Mouse (Mus musculus): ENCODE data around the gene Urb2. TPM values are rescaled to one million over a fixed set of nuclear protein-coding genes. Genes with fewer than 3 reads are reported as not detected.
A peak's percentile ranks its signal among the peaks of the same experiment; 100 is the strongest.

The Urb2 gene
- polyA plus RNA-seq, 1 experiment, result 1.2 TPM

DNA sequence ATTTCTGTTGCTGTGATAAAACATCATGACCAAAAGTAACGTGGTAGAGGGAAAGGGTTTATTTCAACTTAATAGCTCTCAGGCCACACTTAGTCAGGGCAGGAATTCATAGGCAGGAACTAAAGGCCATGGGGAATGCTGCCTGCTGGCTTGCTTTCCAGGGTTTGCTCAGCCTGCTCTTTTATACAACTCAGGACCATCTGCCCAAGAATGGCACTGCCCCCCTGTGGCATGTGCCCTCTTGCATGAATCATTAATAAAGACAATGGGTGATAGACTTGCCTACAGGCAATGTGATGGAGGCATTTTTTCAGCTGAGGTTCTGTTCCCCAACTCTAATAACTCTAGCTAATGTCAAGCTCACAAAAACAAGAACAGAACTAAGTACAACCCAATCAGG, 20.9 kb downstream of the Urb2 start:
- Histone ChIP-seq H3K27ac (replicated peaks; ENCODE audit: low read depth, low read length) (no peak overlapping the region), H3K4me3 (ENCODE audit: insufficient read depth, low read depth, low read length) (no peak overlapping the region), H3K4me1 (ENCODE audit: control insufficient read depth, insufficient read depth, insufficient read length, low read length) (no peaks in the 10 kb centered on the region)

DNA sequence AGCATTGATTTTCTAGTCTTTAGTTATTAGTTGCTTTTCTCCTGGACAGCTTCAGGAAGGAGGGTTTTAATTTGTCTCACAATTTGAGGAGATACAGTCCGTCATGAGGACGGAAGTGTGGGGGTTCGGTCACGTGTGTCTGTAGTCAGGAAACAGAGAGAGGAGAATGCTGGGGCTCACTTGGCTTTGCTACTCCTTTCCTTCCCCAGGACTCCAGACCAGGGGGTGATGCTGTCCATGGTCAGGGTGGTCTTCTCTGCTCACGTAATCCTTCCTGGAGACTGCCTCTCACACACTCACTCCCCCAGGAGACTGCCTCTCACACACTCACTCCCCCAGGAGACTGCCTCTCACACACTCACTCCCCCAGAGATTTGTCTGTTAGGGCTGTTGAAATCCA, 23.1 kb downstream of the Urb2 start:
- no peak overlapping the region for H3K4me3 ChIP-seq (ENCODE audit: insufficient read depth, low read depth, low read length)
- no peaks in the 10 kb centered on the region for H3K4me1 ChIP-seq (ENCODE audit: control insufficient read depth, insufficient read depth, insufficient read length, low read length)
- H3K27ac ChIP-seq (replicated peaks; ENCODE audit: low read depth, low read length), result no peak overlapping the region

DNA sequence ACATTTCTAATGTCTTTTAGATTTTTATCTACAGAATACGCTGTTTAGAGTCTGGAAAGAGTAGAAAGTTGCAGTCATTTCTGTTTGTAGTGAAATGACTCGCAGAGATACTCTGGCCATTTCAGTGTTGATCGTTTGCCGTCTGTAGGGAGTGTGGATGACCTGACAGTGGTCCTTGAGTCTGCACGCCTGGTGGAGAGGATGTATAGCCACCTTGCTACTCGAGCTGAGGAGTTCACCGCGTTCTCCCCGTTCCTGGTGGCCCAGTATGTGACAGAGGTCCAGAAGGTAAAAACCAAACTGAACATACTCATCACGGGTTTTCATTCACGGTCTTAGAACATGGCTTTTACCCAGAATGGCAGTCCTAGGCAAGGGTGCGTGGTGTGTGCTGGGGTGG, 23.6 kb downstream of the Urb2 start:
- no peak overlapping the region for H3K4me3 ChIP-seq (ENCODE audit: insufficient read depth, low read depth, low read length)
- no peaks in the 10 kb centered on the region for H3K4me1 ChIP-seq (ENCODE audit: control insufficient read depth, insufficient read depth, insufficient read length, low read length)
- no peak overlapping the region for H3K27ac ChIP-seq (replicated peaks; ENCODE audit: low read depth, low read length)

DNA sequence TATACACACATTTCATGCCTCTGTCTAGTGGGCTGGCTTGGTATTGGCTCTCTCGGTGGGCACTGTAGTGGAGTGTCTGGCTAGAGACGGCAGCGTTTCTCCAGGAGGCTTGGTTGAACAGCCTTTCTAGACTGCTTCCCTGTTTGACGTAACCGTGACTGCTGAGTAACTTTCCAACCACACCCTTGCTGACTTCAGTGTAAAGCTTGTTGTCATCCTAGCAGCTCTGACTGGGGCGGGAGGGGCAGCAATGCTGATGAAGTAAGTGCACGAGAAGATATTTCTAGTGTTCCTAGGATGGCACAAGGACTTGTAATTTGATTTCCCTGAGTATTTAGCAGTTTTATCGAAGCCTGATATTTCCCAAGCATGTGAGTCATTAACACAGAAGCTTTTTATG, 24.5 kb downstream of the Urb2 start:
- H3K27ac ChIP-seq (replicated peaks; ENCODE audit: low read depth, low read length), result no peak overlapping the region
- no peaks in the 10 kb centered on the region for H3K4me1 ChIP-seq (ENCODE audit: control insufficient read depth, insufficient read depth, insufficient read length, low read length)
- no peak overlapping the region for H3K4me3 ChIP-seq (ENCODE audit: insufficient read depth, low read depth, low read length)

DNA sequence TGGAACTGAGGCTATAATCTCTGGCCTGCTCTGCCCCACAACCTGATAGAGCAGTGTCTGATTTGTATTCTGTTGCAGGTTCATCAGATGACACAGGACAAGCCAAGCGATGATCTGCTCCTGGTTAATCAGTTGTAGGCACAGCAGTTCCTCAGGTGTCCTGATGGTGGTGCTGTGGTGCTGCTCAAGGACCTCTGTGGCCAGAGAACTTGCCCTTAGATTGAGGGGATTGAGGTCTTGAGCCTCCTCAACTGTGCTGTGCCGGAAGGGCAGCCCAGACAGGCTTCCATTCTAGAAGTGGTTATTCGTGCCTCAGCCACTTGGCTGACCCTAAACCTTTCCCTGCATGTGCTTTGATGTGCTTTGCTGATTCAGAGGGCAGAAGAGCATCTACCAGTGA, 30.8 kb downstream of the Urb2 start:
- H3K27ac ChIP-seq (replicated peaks; ENCODE audit: low read depth, low read length), result no peak overlapping the region
- H3K4me3 ChIP-seq (ENCODE audit: insufficient read depth, low read depth, low read length), result no peak overlapping the region
- no peaks in the 10 kb centered on the region for H3K4me1 ChIP-seq (ENCODE audit: control insufficient read depth, insufficient read depth, insufficient read length, low read length)

DNA sequence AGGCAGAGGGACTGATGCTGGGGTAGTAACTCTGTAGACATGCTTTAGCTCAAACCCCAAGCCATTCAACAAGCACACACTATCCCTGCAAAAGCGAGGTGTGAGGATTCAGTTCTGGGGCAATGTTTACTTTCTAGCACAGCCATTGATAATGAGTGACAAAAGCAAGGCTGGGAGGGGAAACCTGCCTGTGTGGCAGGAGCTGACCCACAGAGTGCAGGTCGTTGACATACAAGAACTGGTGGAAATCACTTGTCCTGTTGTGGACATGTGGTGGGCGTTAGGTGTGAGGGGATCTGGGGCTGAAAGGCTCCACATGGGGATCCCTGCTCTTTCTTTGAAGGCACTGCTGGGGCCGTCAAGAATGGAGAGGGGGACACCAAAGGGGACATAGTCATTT, 31.3 kb downstream of the Urb2 start:
- Histone ChIP-seq H3K4me3 (ENCODE audit: insufficient read depth, low read depth, low read length) (no peak overlapping the region), H3K4me1 (ENCODE audit: control insufficient read depth, insufficient read depth, insufficient read length, low read length) (no peaks in the 10 kb centered on the region), H3K27ac (replicated peaks; ENCODE audit: low read depth, low read length) (no peak overlapping the region)

DNA sequence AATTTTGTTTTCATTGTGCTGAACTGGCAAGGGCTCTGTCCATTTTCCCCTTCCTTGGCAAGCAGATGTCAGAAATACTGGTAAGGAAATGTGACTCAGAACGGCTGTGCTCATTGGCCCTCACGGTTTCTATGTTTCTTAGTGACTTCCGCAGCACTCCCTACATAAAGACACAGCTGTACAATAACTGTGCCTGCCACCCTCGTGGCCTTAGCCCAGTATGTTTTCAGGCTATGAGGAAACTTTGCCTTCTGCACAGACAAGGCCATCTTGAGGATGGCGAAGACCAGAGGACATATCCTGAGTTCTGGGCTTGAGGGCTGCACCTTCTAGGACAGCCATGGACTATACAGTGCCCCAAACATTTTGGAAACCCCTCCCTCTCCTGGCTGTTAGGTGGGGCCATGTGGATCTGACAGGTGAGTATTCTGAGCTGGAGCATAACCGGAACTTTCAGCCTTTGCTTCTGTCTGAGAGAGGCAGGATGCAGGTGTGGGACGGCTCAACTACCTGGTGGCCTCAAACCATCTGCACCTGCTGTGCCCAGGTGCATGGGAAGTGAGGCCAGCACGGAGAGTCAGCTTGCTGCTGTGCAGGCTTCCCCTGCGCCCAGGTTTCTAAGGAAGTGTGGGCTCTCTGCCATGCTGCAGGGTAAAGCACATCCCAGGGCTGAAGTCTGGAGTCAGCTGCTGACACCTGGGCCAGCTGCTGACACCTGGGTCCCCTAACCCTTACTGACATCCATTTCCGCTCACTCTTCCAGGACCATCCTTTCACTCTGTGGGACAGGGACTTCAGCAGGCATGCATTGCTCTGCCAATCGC, 35.7 kb downstream of the Urb2 start:
- no peak overlapping the region for H3K4me3 ChIP-seq (ENCODE audit: insufficient read depth, low read depth, low read length)
- no peaks in the 10 kb centered on the region for H3K4me1 ChIP-seq (ENCODE audit: control insufficient read depth, insufficient read depth, insufficient read length, low read length)
- H3K27ac ChIP-seq (replicated peaks; ENCODE audit: low read depth, low read length), result no peak overlapping the region

DNA sequence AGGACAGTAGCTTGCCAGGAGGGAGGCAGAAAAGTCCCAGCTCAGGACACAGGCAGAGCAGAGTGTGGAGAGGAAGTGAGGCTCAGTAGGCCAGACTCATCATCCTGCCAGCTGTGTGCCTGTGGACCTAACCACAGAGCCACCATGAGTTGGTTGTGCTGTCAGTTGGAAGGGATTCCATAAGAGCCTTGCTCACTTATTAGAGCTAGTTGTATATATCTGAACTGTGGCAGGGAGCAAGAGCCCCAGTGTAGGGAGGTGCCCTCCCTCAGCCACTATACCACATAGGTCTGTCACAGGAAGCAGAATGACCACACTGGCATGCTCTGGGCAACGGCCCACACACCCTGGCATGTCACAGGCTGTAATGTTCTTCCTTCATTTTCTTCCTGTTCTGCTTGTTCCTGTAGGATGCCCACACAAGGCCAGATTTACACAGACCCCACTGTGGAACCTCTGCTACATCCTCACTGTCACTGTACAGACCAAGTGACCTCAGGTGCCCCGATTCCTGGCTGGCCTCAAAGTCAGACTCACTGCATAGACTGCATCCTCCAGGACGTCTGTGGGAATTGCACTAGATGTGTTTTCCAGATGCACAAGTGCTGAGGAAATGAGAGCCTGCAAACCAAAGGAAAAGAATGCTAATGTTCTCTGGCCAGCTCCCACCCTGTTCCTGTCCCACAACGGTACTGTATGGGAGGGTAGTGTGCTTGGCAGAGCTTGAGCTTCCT, 45.2 kb downstream of the Urb2 start:
- H3K4me3 ChIP-seq (ENCODE audit: insufficient read depth, low read depth, low read length), result no peak overlapping the region
- peak overlapping the region; percentile 67 for H3K27ac ChIP-seq (replicated peaks; ENCODE audit: low read depth, low read length)
- H3K4me1 ChIP-seq (ENCODE audit: control insufficient read depth, insufficient read depth, insufficient read length, low read length), result peaks cover 5% of the 10 kb centered on the region

DNA sequence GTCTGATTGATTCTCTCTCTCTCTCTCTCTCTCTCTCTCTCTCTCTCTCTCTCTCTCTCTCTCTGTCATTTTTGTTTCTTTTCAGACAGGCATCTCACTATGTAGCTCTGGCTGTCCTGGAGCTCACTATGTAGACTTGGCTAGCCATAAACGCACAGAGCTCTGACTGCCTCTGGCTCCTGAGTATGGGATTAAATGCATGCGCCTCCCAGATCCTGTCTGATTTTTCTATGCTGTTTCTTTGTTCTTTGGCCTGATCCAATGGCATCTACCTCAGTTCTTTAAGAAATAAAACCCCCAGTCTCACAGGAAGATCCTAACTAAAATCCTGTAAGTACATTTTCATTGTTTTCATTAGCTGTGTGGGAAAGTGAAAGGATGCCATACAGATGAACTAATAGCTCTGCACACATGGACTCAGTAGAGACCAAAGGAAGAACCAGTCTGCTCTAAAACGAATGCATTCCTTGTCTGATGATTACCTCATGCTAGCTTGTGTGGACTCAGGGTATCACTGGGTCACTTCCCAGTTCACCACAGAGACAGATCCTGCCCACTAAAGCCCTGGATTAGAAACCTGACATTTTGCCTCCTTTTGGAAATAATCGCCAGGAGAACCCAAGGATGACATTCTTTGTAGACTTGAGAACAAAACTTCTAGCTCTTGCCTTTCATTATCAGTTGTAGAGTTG, 45.9 kb downstream of the Urb2 start:
- Histone ChIP-seq H3K4me1 (ENCODE audit: control insufficient read depth, insufficient read depth, insufficient read length, low read length) (peaks cover 5% of the 10 kb centered on the region), H3K4me3 (ENCODE audit: insufficient read depth, low read depth, low read length) (no peak overlapping the region), H3K27ac (replicated peaks; ENCODE audit: low read depth, low read length) (peak overlapping the region; percentile 39)

DNA sequence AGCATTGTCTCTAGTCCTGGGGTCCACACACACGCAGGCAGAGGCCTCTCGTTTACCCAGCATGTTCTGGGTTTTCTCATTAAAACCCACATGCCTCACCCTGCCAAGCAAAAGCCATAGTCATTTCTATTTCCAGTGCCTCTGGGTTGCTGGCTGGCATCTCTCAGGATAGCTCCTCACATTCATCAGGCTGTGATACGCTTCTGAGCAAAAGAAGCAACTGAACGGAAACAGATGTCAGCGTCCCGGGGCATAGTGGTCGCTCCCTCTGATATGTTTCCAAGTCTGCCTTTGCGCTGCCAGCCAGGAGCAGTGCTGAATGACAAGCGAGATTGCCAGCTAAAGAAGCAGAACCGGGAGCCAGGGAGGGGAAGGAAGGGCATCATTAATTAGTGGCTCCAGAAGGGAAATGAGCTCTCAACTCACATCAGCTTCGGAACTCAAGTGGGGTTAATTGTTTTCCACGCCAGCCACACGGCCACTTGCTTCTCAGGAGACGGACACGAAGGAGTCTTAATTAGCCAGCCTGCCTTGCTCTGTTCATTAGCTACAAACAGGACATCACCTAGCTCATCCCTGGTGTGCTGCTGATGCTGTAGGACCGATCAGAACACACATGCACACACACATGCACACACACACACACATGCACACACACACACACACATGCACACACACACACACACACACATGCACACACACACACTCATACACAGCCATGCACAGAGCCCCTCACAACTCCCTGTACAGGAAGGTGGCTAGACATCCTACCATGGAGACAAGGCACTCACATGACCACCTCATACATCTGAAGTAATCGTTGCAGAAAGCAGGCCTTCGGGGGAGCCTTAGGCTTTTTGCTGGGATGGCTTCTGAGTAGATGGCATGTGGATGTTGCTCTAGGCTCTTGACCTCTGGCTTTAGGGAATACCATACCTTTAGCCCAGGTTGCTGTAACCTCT, 49.3 kb downstream of the Urb2 start:
- Histone ChIP-seq H3K4me3 (ENCODE audit: insufficient read depth, low read depth, low read length) (no peak overlapping the region), H3K4me1 (ENCODE audit: control insufficient read depth, insufficient read depth, insufficient read length, low read length) (peaks cover 5% of the 10 kb centered on the region), H3K27ac (replicated peaks; ENCODE audit: low read depth, low read length) (no peak overlapping the region)

DNA sequence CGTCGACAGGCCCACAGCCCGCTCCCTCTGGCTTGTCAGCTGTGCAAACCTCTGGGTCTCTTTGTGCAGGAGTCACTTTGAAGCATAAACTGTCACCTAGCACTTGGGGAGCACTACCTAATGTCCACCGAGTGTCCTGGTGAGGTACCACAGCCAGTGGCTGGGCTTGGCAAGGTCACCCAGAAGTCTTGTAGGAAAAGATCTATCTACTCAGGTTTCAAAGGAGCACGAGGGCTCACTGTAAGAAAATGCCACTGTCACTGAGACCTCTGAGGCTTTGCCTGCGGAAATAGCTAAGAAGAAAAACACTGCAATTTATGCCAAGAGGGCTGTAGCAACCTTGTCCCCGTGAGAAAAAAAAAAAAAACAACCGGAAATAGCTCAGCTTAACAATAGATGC, 54.7 kb downstream of the Urb2 start:
- Histone ChIP-seq H3K4me3 (ENCODE audit: insufficient read depth, low read depth, low read length) (no peak overlapping the region), H3K27ac (replicated peaks; ENCODE audit: low read depth, low read length) (no peak overlapping the region), H3K4me1 (ENCODE audit: control insufficient read depth, insufficient read depth, insufficient read length, low read length) (peaks cover 5% of the 10 kb centered on the region; the same call in 1 of the 2 replicates)

DNA sequence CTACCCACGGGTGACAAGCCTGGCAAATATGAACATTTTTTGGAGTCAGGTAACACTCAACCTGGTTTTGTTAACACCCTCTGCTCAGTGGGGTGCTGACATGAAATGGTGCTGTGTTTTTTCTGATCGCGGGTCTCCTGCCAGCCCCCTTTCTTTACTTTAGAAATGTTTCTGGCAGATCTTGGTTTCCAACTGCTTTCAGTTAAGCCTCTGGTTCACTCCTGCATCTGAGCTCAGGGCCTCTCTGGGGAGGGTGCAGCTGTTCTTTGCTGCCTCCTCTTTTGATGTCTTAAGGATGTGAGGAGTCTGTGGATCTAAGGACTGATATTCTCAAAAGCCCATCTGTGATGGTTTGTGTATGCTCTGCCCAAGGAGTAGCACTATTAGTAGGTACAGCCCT, 55.1 kb downstream of the Urb2 start:
- H3K27ac ChIP-seq (replicated peaks; ENCODE audit: low read depth, low read length), result 0 out of 2 replicates have a peak overlapping the region, but pooled peaks have one; percentile 7
- H3K4me1 ChIP-seq (ENCODE audit: control insufficient read depth, insufficient read depth, insufficient read length, low read length), result peaks cover 5% of the 10 kb centered on the region; the same call in 1 of the 2 replicates
- H3K4me3 ChIP-seq (ENCODE audit: insufficient read depth, low read depth, low read length), result no peak overlapping the region

DNA sequence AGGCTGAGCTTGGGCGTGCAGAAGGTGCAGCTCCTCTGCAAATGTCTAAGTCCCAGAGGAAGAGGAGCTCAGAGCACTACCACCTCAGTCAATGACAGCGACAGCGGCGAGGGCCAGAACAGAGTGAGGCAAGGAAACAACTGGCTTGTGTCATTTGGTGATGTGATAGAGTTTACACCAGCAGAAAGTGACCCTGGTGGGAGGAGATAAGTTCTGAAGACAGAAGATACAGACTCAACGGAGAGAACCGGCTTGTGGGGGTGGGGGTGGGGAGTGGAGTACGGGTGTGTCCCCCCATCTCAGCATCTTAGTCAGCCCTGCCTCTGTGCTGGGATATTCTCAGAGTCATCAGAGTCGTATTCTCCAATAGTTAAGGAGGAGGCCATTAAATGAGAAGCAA, 56.1 kb downstream of the Urb2 start:
- Histone ChIP-seq H3K27ac (replicated peaks; ENCODE audit: low read depth, low read length) (no peak overlapping the region), H3K4me3 (ENCODE audit: insufficient read depth, low read depth, low read length) (no peak overlapping the region), H3K4me1 (ENCODE audit: control insufficient read depth, insufficient read depth, insufficient read length, low read length) (peaks cover 5% of the 10 kb centered on the region; the same call in 1 of the 2 replicates)

DNA sequence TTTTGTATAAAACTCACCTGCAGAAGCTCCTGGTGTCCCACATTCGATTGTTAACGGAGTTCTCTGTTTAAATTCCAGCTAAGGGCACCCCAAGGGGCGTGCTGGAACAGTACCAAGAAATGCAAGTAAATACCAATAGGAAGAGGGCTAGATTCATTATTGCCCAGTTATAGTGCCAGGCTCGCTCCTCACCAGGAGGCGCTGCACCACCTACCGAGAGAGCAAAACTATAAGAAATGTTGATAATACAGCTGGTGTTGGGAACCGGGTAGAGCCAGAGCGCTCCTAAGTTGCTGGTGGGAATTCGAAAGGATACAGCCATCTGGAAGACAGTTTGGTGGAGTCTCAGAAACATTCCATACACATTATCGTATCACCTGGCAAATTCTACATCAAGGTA, 56.7 kb downstream of the Urb2 start:
- Histone ChIP-seq H3K27ac (replicated peaks; ENCODE audit: low read depth, low read length) (no peak overlapping the region), H3K4me3 (ENCODE audit: insufficient read depth, low read depth, low read length) (no peak overlapping the region), H3K4me1 (ENCODE audit: control insufficient read depth, insufficient read depth, insufficient read length, low read length) (peaks cover 5% of the 10 kb centered on the region; the same call in 1 of the 2 replicates)

Data from brown adipose tissue, adult 24 weeks (tissue).